Mouse (Mus musculus) urinary bladder, postnatal 25 days (tissue): ENCODE measurements around the gene Ostn.
"Not testable (repeated sequence)": the region's sequence is repeated elsewhere in the genome, so short reads cannot be mapped to it uniquely, and the experiment has no call there.

ENCODE experiments used
- DNase-seq: peaks from one replicate; pipeline ENCODE4 v3.0.0; 2022; ENCODE audit warnings: low spot score

Gene Ostn

GRCm38 (mm10) chr16:27307189-27307588 lies at the start of gene Ostn:
TSS of gene Ostn (plus strand) at chr16:27307489.
- DNase-seq: not testable (repeated sequence)

- no peak for DNase-seq
These were observed 38.5 kb upstream of the Ostn start for GRCm38 (mm10) chr16:27268748-27269147.

- DNase-seq: no peak
These were observed 19.9 kb upstream of the Ostn start for GRCm38 (mm10) chr16:27287410-27287809.

GRCm38 (mm10) chr16:27296508-27296907 lies 10.8 kb upstream of the Ostn start:
- no peak for DNase-seq

- no peak for DNase-seq
These were observed 10.4 kb upstream of the Ostn start for GRCm38 (mm10) chr16:27296929-27297328.

DNA sequence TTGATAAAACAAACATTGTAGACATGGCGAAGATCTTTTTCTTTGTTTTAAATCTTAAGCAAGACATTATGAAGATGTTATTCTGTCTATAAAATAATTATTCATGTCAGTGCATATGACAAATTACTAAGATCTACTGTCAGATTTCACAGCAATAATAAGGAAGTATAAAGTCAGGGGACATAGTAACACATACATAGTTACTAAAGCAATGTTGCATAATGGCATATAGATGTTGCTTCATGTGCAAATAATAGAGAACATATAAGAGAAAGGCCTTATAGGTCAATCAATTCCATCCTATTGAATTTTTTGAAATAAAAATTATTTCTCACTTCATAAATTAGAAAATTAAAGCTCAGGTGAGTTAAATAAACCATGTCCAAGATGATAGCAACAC lies 11.8 kb downstream of the Ostn start:
- DNase-seq: no peak

DNA sequence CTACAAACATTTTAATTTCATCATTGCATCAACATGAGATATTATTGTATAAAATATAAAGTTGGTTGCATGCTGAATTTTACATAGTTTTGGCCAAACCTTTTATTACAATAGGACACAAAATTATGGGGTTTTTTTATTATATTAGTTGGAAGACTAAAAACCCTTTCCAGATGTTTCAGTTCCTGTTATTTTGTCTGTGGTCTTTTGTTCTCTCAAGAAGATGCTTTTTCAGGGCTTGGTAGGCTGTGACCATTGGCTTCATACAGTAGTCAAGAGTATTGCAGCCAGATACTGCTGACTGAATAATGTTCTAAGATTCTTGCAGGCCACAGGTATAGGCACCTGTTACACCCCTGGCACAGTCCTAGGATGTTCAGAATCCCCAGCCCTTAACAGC lies 14.8 kb downstream of the Ostn start:
- no peak for DNase-seq

DNA sequence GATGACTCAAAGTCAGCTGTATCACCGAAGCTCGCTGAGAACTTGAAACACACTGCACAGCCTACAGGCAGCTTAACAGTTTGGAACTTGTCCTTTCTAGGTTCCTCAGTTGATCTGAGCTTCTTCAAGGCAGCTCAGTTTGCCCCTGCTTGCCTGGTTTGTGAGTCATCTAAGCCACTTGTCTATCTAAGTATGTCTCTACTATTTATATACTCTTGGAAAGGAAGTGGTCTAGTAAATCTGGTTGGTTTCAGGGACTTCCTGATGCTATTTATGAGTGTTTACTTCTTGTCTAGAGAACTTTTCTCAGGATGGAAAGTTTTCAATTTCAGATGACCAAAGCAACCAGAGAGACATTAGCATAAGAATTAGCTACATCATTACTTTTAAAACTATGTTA lies 19.2 kb downstream of the Ostn start:
- DNase-seq: no peak

GRCm38 (mm10) chr16:27347521-27347920 lies 40.2 kb downstream of the Ostn start:
- DNase-seq: no peak

GRCm38 (mm10) chr16:27348359-27348758 lies 41.1 kb downstream of the Ostn start:
- DNase-seq: no peak

DNA sequence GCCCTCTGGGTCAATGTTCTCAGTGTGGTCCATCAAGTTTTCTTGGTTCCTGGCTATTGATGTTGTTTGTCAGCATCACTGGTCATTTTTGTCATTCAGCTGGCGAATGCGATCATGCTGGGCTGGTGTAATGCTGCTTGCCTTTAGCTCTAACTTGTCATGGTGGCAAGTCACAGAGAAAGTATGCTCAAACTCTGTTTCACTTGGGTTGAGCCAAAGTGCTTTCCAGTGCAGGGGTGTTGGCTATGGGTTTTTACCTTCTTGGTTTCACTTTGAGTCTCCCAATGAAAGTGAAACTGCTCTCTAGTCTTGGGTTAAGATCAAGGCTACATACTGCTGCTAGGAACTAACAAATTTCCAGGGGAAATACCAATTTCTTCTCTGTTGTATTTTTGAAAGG lies 41.9 kb downstream of the Ostn start:
- no peak for DNase-seq

GRCm38 (mm10) chr16:27349878-27350532 lies 42.7 kb downstream of the Ostn start:
- DNase-seq: no peak

GRCm38 (mm10) chr16:27354464-27354863 lies 47.2 kb downstream of the Ostn start:
- DNase-seq: no peak

DNA sequence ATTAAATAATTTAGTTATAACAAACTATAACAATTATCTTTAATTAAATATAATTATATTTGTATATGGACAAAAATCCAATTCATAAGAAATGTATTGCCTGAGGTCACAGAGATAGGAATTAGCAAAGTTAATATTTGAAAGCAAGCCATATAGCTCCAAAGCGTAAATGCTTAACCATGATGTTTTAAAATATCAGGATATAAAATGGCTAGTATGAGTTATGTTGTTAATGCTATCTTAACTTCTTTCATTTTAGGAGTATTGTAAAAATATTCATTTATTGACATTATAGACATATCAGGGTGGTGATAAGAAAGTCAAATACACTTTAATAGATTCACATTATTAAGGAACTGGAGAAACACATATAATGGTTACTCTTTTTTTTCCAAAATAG lies 52.8 kb downstream of the Ostn start:
- no peak for DNase-seq

DNA sequence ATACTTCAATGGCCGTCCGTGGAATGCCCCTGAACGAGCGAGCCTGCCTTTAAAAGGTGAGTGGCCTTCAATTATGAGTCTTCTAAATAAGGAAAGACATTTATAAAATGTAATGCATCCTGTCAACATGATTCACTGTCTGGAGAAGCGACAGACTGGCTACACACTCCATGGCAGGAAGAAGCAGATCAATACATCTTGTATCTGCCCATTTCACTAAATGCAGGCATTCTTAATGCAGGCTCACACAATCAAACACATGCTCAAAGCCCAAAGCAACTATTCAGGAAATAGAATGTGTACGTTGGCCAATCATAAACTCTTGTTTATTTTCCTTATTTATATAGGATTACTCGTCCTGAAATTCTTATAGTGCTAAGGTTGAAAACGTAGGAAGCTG lies 62.9 kb downstream of the Ostn start, which contains the start of gene Uts2b:
Uts2b (minus strand) TSS at position 49 of the 400 bp plus-strand sequence.
- no peak for DNase-seq

- DNase-seq: no peak
These were observed 63.4 kb downstream of the Ostn start for GRCm38 (mm10) chr16:27370700-27371099.

DNA sequence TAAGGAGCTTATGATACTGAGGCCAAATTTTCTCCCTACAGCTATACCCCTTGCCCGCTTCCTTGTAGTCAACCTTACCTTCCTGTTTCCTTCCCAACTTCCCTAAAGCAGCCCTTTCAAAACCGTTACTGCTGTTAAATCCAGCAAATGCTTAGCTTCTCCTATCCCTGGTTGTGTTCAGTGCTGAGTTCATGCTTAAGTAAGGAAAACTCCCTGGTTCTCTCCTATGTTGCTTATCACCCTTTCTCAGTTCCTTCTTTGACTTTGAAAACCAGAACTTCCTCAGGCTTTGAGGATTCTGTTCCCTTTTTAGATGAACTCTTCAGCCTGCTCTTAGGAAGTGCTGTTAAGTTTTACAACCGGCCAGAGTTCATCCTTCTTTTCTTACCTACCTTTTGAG lies 66.8 kb downstream of the Ostn start:
- DNase-seq: no peak

- no peak for DNase-seq
These were observed 68.0 kb downstream of the Ostn start for GRCm38 (mm10) chr16:27375318-27375717.

GRCm38 (mm10) chr16:27376556-27376955 lies 69.3 kb downstream of the Ostn start:
- no peak for DNase-seq

DNA sequence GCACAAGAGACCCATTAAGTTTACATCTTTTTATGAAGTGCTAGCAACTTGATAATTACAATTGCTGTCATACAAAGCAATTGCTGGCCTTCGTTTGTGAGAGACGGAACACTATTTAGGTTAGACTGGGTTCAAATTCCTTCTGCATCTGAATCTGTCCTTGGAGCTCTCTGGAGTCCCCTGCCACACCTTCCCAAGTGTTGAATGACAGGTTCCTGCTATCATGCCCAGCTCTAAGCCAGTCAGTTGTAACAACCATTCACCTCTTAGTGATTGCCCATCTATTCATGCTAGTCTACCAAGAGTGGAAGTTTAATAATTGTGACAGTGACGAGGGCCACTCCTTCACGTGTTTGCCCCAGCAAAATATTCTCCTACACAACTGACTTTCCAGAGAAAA lies 74.9 kb downstream of the Ostn start:
- DNase-seq: no peak

- no peak for DNase-seq
These were observed 77.8 kb downstream of the Ostn start for GRCm38 (mm10) chr16:27384893-27385603.

DNA sequence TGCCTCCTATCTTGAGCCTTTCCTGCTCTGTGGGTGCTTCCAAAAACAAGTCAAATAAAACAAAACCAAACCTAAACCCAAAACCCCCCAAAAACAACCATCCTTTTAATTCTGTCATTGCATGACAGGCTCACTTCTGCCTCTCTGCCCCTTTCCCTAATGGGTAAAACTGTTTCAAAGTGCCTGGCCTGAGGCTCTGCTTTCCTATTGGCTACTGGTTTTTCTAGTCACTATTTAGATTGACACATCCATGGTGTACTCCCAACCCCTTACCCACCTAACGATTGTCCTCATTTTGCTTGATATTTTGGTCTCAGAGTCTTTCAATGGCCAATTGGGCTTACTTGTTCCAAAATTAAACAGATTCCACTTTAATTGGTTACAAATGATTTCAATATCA lies 78.4 kb downstream of the Ostn start:
- no peak for DNase-seq

- no peak for DNase-seq
These were observed 79.6 kb downstream of the Ostn start for GRCm38 (mm10) chr16:27386850-27387407.
